Mouse (Mus musculus) limb, embryonic 13.5 days (tissue): ENCODE measurements around the gene Tas1r1. TPM values are rescaled to one million over a fixed set of nuclear protein-coding genes. Genes with fewer than 3 reads are reported as not detected.

ENCODE experiments used
- ATAC-seq: fragments of 200-750 bp; cut with Nextera tagmentation; 2 replicates; pipeline ENCODE4 v1.8.0; 2017; ENCODE audit warnings: low read depth, moderate number of reproducible peaks, moderate TSS enrichment; ENCODE audit not compliant: low FRiP score
- H3K27ac ChIP-seq: fragments of 300-500 bp; sonication (generic); 2 replicates; pipeline ENCODE4 v1.5.1; 2015; ENCODE audit warnings: inconsistent platforms, mild to moderate bottlenecking, moderate library complexity
- H3K27me3 ChIP-seq: fragments of 300-500 bp; sonication (generic); 2 replicates; pipeline ENCODE4 v1.6.1; 2015; ENCODE audit warnings: mild to moderate bottlenecking, inconsistent platforms
- H3K36me3 ChIP-seq: fragments of 300-500 bp; sonication (generic); 2 replicates; pipeline ENCODE4 v1.6.1; 2015; ENCODE audit warnings: inconsistent platforms, mild to moderate bottlenecking, moderate library complexity
- H3K4me1 ChIP-seq: fragments of 300-500 bp; sonication (generic); 2 replicates; pipeline ENCODE4 v1.6.1; 2015; ENCODE audit warnings: inconsistent platforms
- H3K4me2 ChIP-seq: fragments of 300-500 bp; sonication (generic); replicated peaks from 2 replicates; pipeline ENCODE4 v1.6.1; 2015; ENCODE audit warnings: inconsistent platforms, mild to moderate bottlenecking, moderate library complexity
- H3K4me3 ChIP-seq: fragments of 300-500 bp; sonication (generic); 2 replicates; pipeline ENCODE4 v1.5.1; 2015; ENCODE audit warnings: moderate library complexity, mild to moderate bottlenecking, inconsistent platforms
- H3K9ac ChIP-seq: fragments of 300-500 bp; sonication (generic); 2 replicates; pipeline ENCODE4 v1.6.1; 2015; ENCODE audit warnings: mild to moderate bottlenecking, inconsistent platforms
- H3K9me3 ChIP-seq: fragments of 300-500 bp; sonication (generic); 2 replicates; pipeline ENCODE4 v1.6.1; 2016; ENCODE audit warnings: inconsistent platforms
- WGBS: fragments of 180-500 bp; shearing (Covaris S2); methylation state at CpG from one replicate; pipeline ENCODE4 v1.1.7; 2015; 5-methylcytosine and 5-hydroxymethylcytosine counted together
- polyA plus RNA-seq: library from polyadenylated mRNA; unstranded; fragments of >200 nt; fragmentation: Nextera tagmentation; extraction: Ambion mirVana; gene quantifications from 2 replicates; pipeline ENCODE4 v1.2.1, GENCODE M21; 2015

Tas1r1 gene
- polyA plus RNA-seq, 1 experiment from 2014 or later: 1.3 TPM

DNA sequence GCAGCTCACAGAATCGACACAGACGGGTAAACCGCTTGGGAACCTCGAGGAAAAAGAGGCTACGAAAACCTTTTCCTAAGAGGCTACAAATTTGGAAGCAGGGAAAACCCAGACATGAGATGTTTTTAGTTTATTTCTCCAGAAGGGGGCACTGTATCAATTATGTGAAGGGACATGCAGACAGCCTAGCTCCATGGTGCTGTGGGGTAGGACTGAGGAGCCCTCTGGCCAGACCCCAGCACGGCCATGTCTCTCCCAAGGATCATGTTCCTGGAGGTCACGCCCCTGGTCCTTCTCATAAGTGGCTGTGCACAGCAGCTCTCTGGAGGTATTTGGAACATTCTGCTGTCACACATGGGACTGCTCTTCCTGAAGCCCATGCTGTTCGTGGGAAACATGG, 57.7 kb downstream of the Tas1r1 start:
- no peak for ATAC-seq
- Histone ChIP-seq H3K27me3 (no peaks in the 10 kb centered on the region), H3K4me3 (no peak overlapping the region), H3K4me1 (0 out of 2 replicates have a peak, but pooled peaks cover under 1% of the 10 kb centered on the region), H3K9me3 (no peaks in the 10 kb centered on the region), H3K9ac (no peak overlapping the region), H3K27ac (no peak overlapping the region), H3K4me2 (no peak overlapping the region), H3K36me3 (peaks cover 78% of the 10 kb centered on the region)
- 85% methylated on average over 8 of the region's 8 CpGs for WGBS

Other genes with a start within 250 kb of the Tas1r1 start
- gene Camta1, start 176.7 kb downstream of the Tas1r1 start, polyA plus RNA-seq: 93.5 and 112 TPM in 2 replicates
- 73.7 and 76.4 TPM in 2 replicates for gene Dnajc11, start 104.9 kb downstream of the Tas1r1 start, polyA plus RNA-seq
- 51.0 and 56.4 TPM in 2 replicates for gene Thap3, start 49.6 kb downstream of the Tas1r1 start, polyA plus RNA-seq
- gene Phf13, start 42.3 kb downstream of the Tas1r1 start, polyA plus RNA-seq: 39.2 and 40.8 TPM in 2 replicates
- gene Klhl21, start 29.8 kb downstream of the Tas1r1 start, polyA plus RNA-seq: 14.3 and 14.7 TPM in 2 replicates
- 20.7 and 21.4 TPM in 2 replicates for gene Zbtb48, start 10.9 kb downstream of the Tas1r1 start, polyA plus RNA-seq
- 33.7 and 34.4 TPM in 2 replicates for gene Nol9, start 753 bp upstream of the Tas1r1 start, polyA plus RNA-seq
- 17.3 TPM in 2 replicates for gene Plekhg5, start 33.9 kb upstream of the Tas1r1 start, polyA plus RNA-seq
- 0.86 and 1.9 TPM in 2 replicates for gene Tnfrsf25, start 77.4 kb upstream of the Tas1r1 start, polyA plus RNA-seq
- 0.88 and 1.5 TPM in 2 replicates for gene Espn, start 113.8 kb upstream of the Tas1r1 start, polyA plus RNA-seq
- not detected in 2 replicates for gene Hes2, start 120.3 kb upstream of the Tas1r1 start, polyA plus RNA-seq
- gene Acot7, start 139.6 kb upstream of the Tas1r1 start, polyA plus RNA-seq: 49.0 and 53.2 TPM in 2 replicates
- gene Gpr153, start 235.7 kb upstream of the Tas1r1 start, polyA plus RNA-seq: 9.8 and 10.6 TPM in 2 replicates